Mouse (Mus musculus) MEL (cell line): ENCODE results near the gene Rgs6. TPM values are rescaled to one million over a fixed set of nuclear protein-coding genes. Genes with fewer than 3 reads are reported as not detected.

Experiments
- DNase-seq: peaks from one replicate; pipeline ENCODE4 v3.0.0; 2011; ENCODE audit warnings: low read depth, low spot score
- H3K27ac ChIP-seq: 2 replicates; pipeline ENCODE4 v1.5.1; 2012; ENCODE audit warnings: low read depth, mild to moderate bottlenecking, control low read depth, low read length, moderate library complexity; ENCODE audit not compliant: control insufficient read depth
- H3K27me3 ChIP-seq, 2 experiments: fragments of 150-350 bp in 1 of 2; sonication (generic) in 1 of 2; 2 replicates each; pipeline ENCODE4 v1.6.1; 2012; ENCODE audit warnings: low read length in 2 of 2, mild to moderate bottlenecking in 2 of 2, improper control_type of control experiment in 1 of 2, moderate library complexity in 1 of 2; ENCODE audit not compliant: insufficient read depth in 2 of 2, control insufficient read depth in 1 of 2
- H3K36me3 ChIP-seq, 2 experiments: 2 replicates each; pipeline ENCODE4 v1.6.1; 2012 to 2014; ENCODE audit warnings: low read length in 2 of 2, improper control_type of control experiment in 1 of 2, inconsistent platforms in 1 of 2, mild to moderate bottlenecking in 1 of 2; ENCODE audit not compliant: insufficient read depth in 2 of 2, control insufficient read depth in 1 of 2
- H3K4me1 ChIP-seq, 2 experiments: fragments of 150-350 bp in 1 of 2; sonication (generic) in 1 of 2; 2 replicates each; pipeline ENCODE4 v1.6.1; 2012; ENCODE audit warnings: low read length in 2 of 2, improper control_type of control experiment in 1 of 2, mild to moderate bottlenecking in 1 of 2; ENCODE audit not compliant: insufficient read depth in 2 of 2, control insufficient read depth in 1 of 2
- H3K4me3 ChIP-seq, 2 experiments: fragments of 150-350 bp in 1 of 2; sonication (generic) in 1 of 2; 2 replicates each; pipeline ENCODE4 v1.5.1; 2012; ENCODE audit warnings: low read depth in 2 of 2, low read length in 2 of 2, mild to moderate bottlenecking in 2 of 2, moderate library complexity in 2 of 2, control low read depth in 1 of 2, improper control_type of control experiment in 1 of 2; ENCODE audit not compliant: control insufficient read depth in 1 of 2, insufficient read depth in 1 of 2
- H3K79me2 ChIP-seq: 2 replicates; pipeline ENCODE4 v1.6.1; 2012; ENCODE audit warnings: mild to moderate bottlenecking, low read length, moderate library complexity; ENCODE audit not compliant: control insufficient read depth, poor library complexity, insufficient read depth
- H3K9ac ChIP-seq: 2 replicates; pipeline ENCODE4 v1.6.1; 2012; ENCODE audit warnings: low read depth, mild to moderate bottlenecking, control low read depth, low read length, moderate library complexity; ENCODE audit not compliant: control insufficient read depth, poor library complexity, severe bottlenecking
- H3K9me3 ChIP-seq: fragments of 150-350 bp; sonication (generic); replicated peaks from 2 replicates; pipeline ENCODE4 v1.6.1; 2012; ENCODE audit warnings: mild to moderate bottlenecking, low read length, improper control_type of control experiment, moderate library complexity; ENCODE audit not compliant: insufficient read depth
- CHD2 ChIP-seq: IDR thresholded peaks from 2 replicates; pipeline ENCODE4 v1.6.1; 2011; ENCODE audit warnings: low read length, improper control_type of control experiment
- CTCF ChIP-seq, 3 experiments: IDR thresholded peaks in 2 of 3; conservative IDR thresholded peaks in 1 of 3; 2 replicates each; pipeline ENCODE4 v1.5.1; 2011 to 2012; ENCODE audit warnings: low read length in 3 of 3, low read depth in 2 of 3, mild to moderate bottlenecking in 2 of 3, improper control_type of control experiment in 1 of 3, inconsistent platforms in 1 of 3, mixed read lengths in 1 of 3, moderate library complexity in 1 of 3; ENCODE audit not compliant: control insufficient read depth in 1 of 3, insufficient read depth in 1 of 3, poor library complexity in 1 of 3, severe bottlenecking in 1 of 3
- ELF1 ChIP-seq: IDR thresholded peaks from 2 replicates; pipeline ENCODE4 v1.6.1; 2014; ENCODE audit warnings: low read depth, mild to moderate bottlenecking, inconsistent platforms, low read length, improper control_type of control experiment, moderate library complexity
- HCFC1 ChIP-seq: IDR thresholded peaks from 2 replicates; pipeline ENCODE4 v1.6.1; 2012; ENCODE audit warnings: low read depth, mild to moderate bottlenecking, inconsistent platforms, low read length, improper control_type of control experiment, moderate library complexity
- JUND ChIP-seq: IDR thresholded peaks from 2 replicates; pipeline ENCODE4 v1.6.1; 2011; ENCODE audit warnings: low read depth, mild to moderate bottlenecking, improper control_type of control experiment, low read length
- MEF2A ChIP-seq: IDR thresholded peaks from 2 replicates; pipeline ENCODE4 v1.6.1; 2014; ENCODE audit warnings: low read depth, mild to moderate bottlenecking, inconsistent platforms, low read length, improper control_type of control experiment; ENCODE audit not compliant: poor library complexity, insufficient replicate concordance, severe bottlenecking; ENCODE audit errors: extremely low read depth
- MYB ChIP-seq: IDR thresholded peaks from 2 replicates; pipeline ENCODE4 v1.6.1; 2011; ENCODE audit warnings: mild to moderate bottlenecking, low read depth, low read length, improper control_type of control experiment
- POLR2AphosphoS5 ChIP-seq: IDR thresholded peaks from 2 replicates; pipeline ENCODE4 v1.6.1; 2012; ENCODE audit warnings: low read depth, borderline replicate concordance, mild to moderate bottlenecking, inconsistent platforms, low read length, moderate library complexity, mixed read lengths
- RCOR1 ChIP-seq: IDR thresholded peaks from 2 replicates; pipeline ENCODE4 v1.6.1; 2012; ENCODE audit warnings: low read depth, mild to moderate bottlenecking, inconsistent platforms, low read length, improper control_type of control experiment
- SIN3A ChIP-seq: IDR thresholded peaks from 2 replicates; pipeline ENCODE4 v1.6.1; 2012; ENCODE audit warnings: low read length, improper control_type of control experiment, inconsistent platforms
- TAL1 ChIP-seq: IDR thresholded peaks from 2 replicates; pipeline ENCODE4 v1.6.1; 2012; ENCODE audit warnings: mild to moderate bottlenecking, inconsistent platforms, low read length, moderate library complexity, mixed read lengths
- TCF12 ChIP-seq: IDR thresholded peaks from 2 replicates; pipeline ENCODE4 v1.6.1; 2014; ENCODE audit warnings: low read depth, mild to moderate bottlenecking, inconsistent platforms, low read length, improper control_type of control experiment, moderate library complexity
- USF2 ChIP-seq, 2 experiments: IDR thresholded peaks; 2 replicates each; pipeline ENCODE4 v1.6.1; 2011 to 2012; ENCODE audit warnings: improper control_type of control experiment in 2 of 2, low read length in 2 of 2, borderline replicate concordance in 1 of 2, inconsistent platforms in 1 of 2, low read depth in 1 of 2, mild to moderate bottlenecking in 1 of 2; ENCODE audit not compliant: insufficient read depth in 1 of 2
- ZKSCAN1 ChIP-seq: IDR thresholded peaks from 2 replicates; pipeline ENCODE4 v1.6.1; 2012; ENCODE audit warnings: low read depth, mild to moderate bottlenecking, inconsistent platforms, low read length, improper control_type of control experiment, moderate library complexity
- ZMIZ1 ChIP-seq: IDR thresholded peaks from 2 replicates; pipeline ENCODE4 v1.6.1; 2012; ENCODE audit warnings: low read depth, mild to moderate bottlenecking, inconsistent platforms, low read length, improper control_type of control experiment, moderate library complexity
- ZNF384 ChIP-seq: IDR thresholded peaks from 2 replicates; pipeline ENCODE4 v1.6.1; 2012; ENCODE audit warnings: low read depth, mild to moderate bottlenecking, inconsistent platforms, low read length, improper control_type of control experiment
- polyA plus RNA-seq, 2 experiments: library from polyadenylated mRNA; stranded (reverse) in 1 of 2; unstranded in 1 of 2; fragments of >175 nt in 1 of 2; fragments of >200 nt in 1 of 2; gene quantifications; 2 replicates each; pipeline versions ENCODE4 v1.2.1 to v1.2.4; 2012; ENCODE audit warnings: low replicate concordance in 2 of 2, low read depth in 1 of 2; ENCODE audit not compliant: insufficient read length in 2 of 2, insufficient read depth in 1 of 2, missing spikeins in 1 of 2
- total RNA-seq: library from RNA; depleted of rRNA; stranded (reverse); fragments of 300-350 nt; gene quantifications from 2 replicates; pipeline ENCODE4 v1.2.3, GENCODE M21; 2012

Gene Rgs6
- total and polyA plus RNA-seq, 3 experiments = not detected

DNA sequence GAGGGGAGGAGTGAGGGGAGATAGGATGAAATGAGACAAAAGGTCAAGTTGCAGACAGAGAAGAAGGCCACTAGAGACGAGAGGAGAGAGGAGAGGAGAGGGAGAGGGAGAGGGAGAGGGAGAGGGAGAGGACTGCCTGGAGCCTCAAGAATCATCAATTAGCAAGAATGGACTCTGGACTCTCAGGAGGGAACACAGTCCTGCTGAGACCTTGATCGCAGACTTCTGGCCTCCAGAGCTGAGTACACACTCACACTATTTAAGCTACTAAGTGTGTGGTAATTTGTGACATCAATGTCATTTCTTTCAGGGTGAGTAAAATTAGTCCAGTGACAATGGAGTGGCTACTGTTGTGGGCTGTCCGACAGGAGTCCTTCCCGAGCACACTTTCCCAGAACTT, 495.3 kb downstream of the Rgs6 start:
- no peaks in the 10 kb centered on the region for H3K9me3 ChIP-seq
- H3K9ac ChIP-seq = no peak overlapping the region
- no peak overlapping the region for H3K27ac ChIP-seq
- peaks cover 3 to 4% of the 10 kb centered on the region in 2 experiments; a peak in 3 of 4 replicates for H3K27me3 ChIP-seq
- H3K36me3 ChIP-seq = no peaks in the 10 kb centered on the region
- no peak overlapping the region for H3K4me3 ChIP-seq
- TF ChIP-seq MEF2A (no peak), ZNF384 (no peak), RCOR1 (no peak), ZKSCAN1 (no peak), MYB (no peak), TAL1 (no peak), POLR2AphosphoS5 (no peak), JUND (no peak), TCF12 (no peak), HCFC1 (no peak), CHD2 (no peak), SIN3A (no peak)
- TF ChIP-seq, all 39 proteins: peak for 0
- no peaks in the 10 kb centered on the region for H3K4me1 ChIP-seq
- no peak for DNase-seq
- no peaks in the 10 kb centered on the region for H3K79me2 ChIP-seq

DNA sequence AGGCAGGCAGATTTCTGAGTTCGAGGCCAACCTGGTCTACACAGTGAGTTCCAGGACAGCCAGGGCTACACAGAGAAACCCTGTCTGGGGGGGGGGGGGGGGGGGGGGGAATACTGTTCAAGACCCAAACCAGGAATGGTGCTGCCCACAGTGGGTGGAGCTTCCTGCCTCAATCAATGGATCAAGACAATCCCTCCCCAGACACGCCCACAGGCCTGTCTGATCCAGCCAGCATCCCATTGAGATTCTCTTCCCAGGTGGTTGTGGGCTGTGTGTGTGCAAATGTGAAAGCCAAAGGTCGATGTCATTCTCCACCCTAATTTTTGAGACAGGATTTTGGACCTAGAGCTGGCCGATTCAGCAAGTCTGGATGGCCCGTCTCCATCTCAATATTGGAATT, 496.5 kb downstream of the Rgs6 start:
- H3K79me2 ChIP-seq = no peaks in the 10 kb centered on the region
- H3K27me3 ChIP-seq = peaks cover 1 to 4% of the 10 kb centered on the region in 2 experiments; a peak in 3 of 4 replicates
- TF ChIP-seq MEF2A = no peak
- no peak for TF ChIP-seq USF2 (IDR thresholded peaks at IDR 0.05; ENCODE audit: borderline replicate concordance in 1 of 2, insufficient read depth in 1 of 2, low read depth in 1 of 2, low read length in 2 of 2)
- no peak for TF ChIP-seq CTCF (IDR thresholded peaks at IDR 0.05 in 2 of 3, conservative IDR thresholded peaks at IDR 0.05 in 1 of 3; ENCODE audit: control insufficient read depth in 1 of 3, insufficient read depth in 1 of 3, low read depth in 2 of 3, low read length in 3 of 3, poor library complexity in 1 of 3, severe bottlenecking in 1 of 3)
- TF ChIP-seq ZMIZ1 = no peak
- TF ChIP-seq CHD2 = no peak
- TF ChIP-seq ELF1 = no peak
- no peak overlapping the region for H3K9ac ChIP-seq
- DNase-seq = no peak
- no peaks in the 10 kb centered on the region for H3K9me3 ChIP-seq
- no peaks in the 10 kb centered on the region for H3K36me3 ChIP-seq
- no peak overlapping the region for H3K4me3 ChIP-seq
- no peak overlapping the region for H3K27ac ChIP-seq
- no peaks in the 10 kb centered on the region for H3K4me1 ChIP-seq
